Mouse (Mus musculus) heart, embryonic 15.5 days (tissue): ENCODE measurements around the gene Cytl1. TPM values are rescaled to one million over a fixed set of nuclear protein-coding genes. Genes with fewer than 3 reads are reported as not detected.
A peak's percentile ranks its signal among the peaks of the same experiment; 100 is the strongest.

Source experiments
- ATAC-seq: fragments of 200-750 bp; cut with Nextera tagmentation; replicated peaks from 2 replicates; pipeline ENCODE4 v1.8.0; 2017; ENCODE audit warnings: low read depth, moderate TSS enrichment; ENCODE audit not compliant: insufficient number of reproducible peaks, insufficient read depth, low FRiP score
- H3K27ac ChIP-seq: fragments of 300-500 bp; sonication (generic); 2 replicates; pipeline ENCODE4 v1.5.1; 2015; ENCODE audit warnings: mild to moderate bottlenecking, inconsistent platforms
- H3K27me3 ChIP-seq: fragments of 300-500 bp; sonication (generic); 2 replicates; pipeline ENCODE4 v1.6.1; 2015; ENCODE audit warnings: inconsistent platforms
- H3K36me3 ChIP-seq: fragments of 300-500 bp; sonication (generic); 2 replicates; pipeline ENCODE4 v1.6.1; 2015; ENCODE audit warnings: mild to moderate bottlenecking, inconsistent platforms
- H3K4me1 ChIP-seq: fragments of 300-500 bp; sonication (generic); replicated peaks from 2 replicates; pipeline ENCODE4 v1.6.1; 2015; ENCODE audit warnings: inconsistent platforms
- H3K4me2 ChIP-seq: fragments of 300-500 bp; sonication (generic); 2 replicates; pipeline ENCODE4 v1.6.1; 2015; ENCODE audit warnings: inconsistent platforms, mild to moderate bottlenecking, moderate library complexity
- H3K4me3 ChIP-seq: fragments of 300-500 bp; sonication (generic); 2 replicates; pipeline ENCODE4 v1.5.1; 2015; ENCODE audit warnings: mild to moderate bottlenecking, inconsistent platforms
- H3K9ac ChIP-seq: fragments of 300-500 bp; sonication (generic); 2 replicates; pipeline ENCODE4 v1.6.1; 2015; ENCODE audit warnings: mild to moderate bottlenecking, inconsistent platforms
- H3K9me3 ChIP-seq: fragments of 300-500 bp; sonication (generic); replicated peaks from 2 replicates; pipeline ENCODE4 v1.6.1; 2016; ENCODE audit warnings: inconsistent platforms
- WGBS: fragments of 180-500 bp; shearing (Covaris S2); methylation state at CpG from one replicate; pipeline ENCODE4 v1.1.7; 2015; ENCODE audit warnings: mixed read lengths; 5-methylcytosine and 5-hydroxymethylcytosine counted together
- polyA plus RNA-seq: library from polyadenylated mRNA; unstranded; fragments of >200 nt; fragmentation: Nextera tagmentation; extraction: Ambion mirVana; gene quantifications from 2 replicates; pipeline ENCODE4 v1.2.1, GENCODE M21; 2015

The Cytl1 gene
- polyA plus RNA-seq: 16.3 and 35.7 TPM in 2 replicates

GRCm38 (mm10) chr5:37735224-37735623, at the start of gene Cytl1:
Gene Cytl1 (plus strand): TSS chr5:37735519.
- Histone ChIP-seq H3K4me1 (no peaks in the 10 kb centered on the region), H3K4me2 (no peak within 1 kb of the TSS), H3K27ac (no peak within 1 kb of the TSS), H3K9me3 (no peaks in the 10 kb centered on the region), H3K9ac (no peak within 1 kb of the TSS), H3K4me3 (no peak within 1 kb of the TSS), H3K36me3 (no peaks in the 10 kb centered on the region), H3K27me3 (no peaks in the 10 kb centered on the region)
- 28% methylated on average over 5 of the region's 5 CpGs for WGBS
- peak; percentile 16; the same call in 1 of the 2 replicates for ATAC-seq

- ATAC-seq: no peak
- H3K9me3 ChIP-seq: no peaks in the 10 kb centered on the region
- no peak overlapping the region for H3K4me2 ChIP-seq
- H3K9ac ChIP-seq: no peak overlapping the region
- H3K36me3 ChIP-seq: no peaks in the 10 kb centered on the region
- H3K27me3 ChIP-seq: no peaks in the 10 kb centered on the region
- WGBS: 73% methylated on average over 3 of the region's 3 CpGs
- no peak overlapping the region for H3K27ac ChIP-seq
- H3K4me1 ChIP-seq: no peaks in the 10 kb centered on the region
- no peak overlapping the region for H3K4me3 ChIP-seq
Measured at GRCm38 (mm10) chr5:37692759-37693158, 42.6 kb upstream of the Cytl1 start.

GRCm38 (mm10) chr5:37695773-37696172, 39.5 kb upstream of the Cytl1 start:
- no peak for ATAC-seq

GRCm38 (mm10) chr5:37697286-37697685, 38.0 kb upstream of the Cytl1 start:
- H3K36me3 ChIP-seq: no peaks in the 10 kb centered on the region
- H3K4me3 ChIP-seq: no peak overlapping the region
- 78% methylated on average over 7 of the region's 7 CpGs for WGBS
- H3K9ac ChIP-seq: no peak overlapping the region
- no peaks in the 10 kb centered on the region for H3K27me3 ChIP-seq
- no peak overlapping the region for H3K4me2 ChIP-seq
- no peaks in the 10 kb centered on the region for H3K9me3 ChIP-seq
- H3K4me1 ChIP-seq: 0 out of 2 replicates have a peak, but pooled peaks cover 3% of the 10 kb centered on the region
- no peak overlapping the region for H3K27ac ChIP-seq
- no peak for ATAC-seq

More at GRCm38 (mm10) chr5:37695773-37696172, 39.5 kb upstream of the Cytl1 start:
- no peak overlapping the region for H3K4me2 ChIP-seq
- no peak overlapping the region for H3K9ac ChIP-seq
- no peaks in the 10 kb centered on the region for H3K9me3 ChIP-seq
- H3K27me3 ChIP-seq: no peaks in the 10 kb centered on the region
- no peak overlapping the region for H3K27ac ChIP-seq
- H3K4me3 ChIP-seq: no peak overlapping the region
- no peaks in the 10 kb centered on the region for H3K36me3 ChIP-seq
- WGBS: 56% methylated on average over 4 of the region's 4 CpGs
- 0 out of 2 replicates have a peak, but pooled peaks cover 3% of the 10 kb centered on the region for H3K4me1 ChIP-seq

GRCm38 (mm10) chr5:37699757-37700156, 35.6 kb upstream of the Cytl1 start:
- WGBS: 46% methylated on average over 12 of the region's 12 CpGs
- ATAC-seq: no peak; the same call in 1 of the 2 replicates
- Histone ChIP-seq H3K4me2 (no peak overlapping the region), H3K27ac (no peak overlapping the region), H3K36me3 (no peaks in the 10 kb centered on the region), H3K4me3 (no peak overlapping the region), H3K9me3 (no peaks in the 10 kb centered on the region), H3K4me1 (0 out of 2 replicates have a peak, but pooled peaks cover 3% of the 10 kb centered on the region), H3K27me3 (no peaks in the 10 kb centered on the region), H3K9ac (no peak overlapping the region)

GRCm38 (mm10) chr5:37704962-37705361, 30.4 kb upstream of the Cytl1 start:
- Histone ChIP-seq H3K9me3 (no peaks in the 10 kb centered on the region; the same call in 1 of the 2 replicates), H3K27me3 (no peaks in the 10 kb centered on the region), H3K4me2 (no peak overlapping the region), H3K36me3 (no peaks in the 10 kb centered on the region), H3K9ac (no peak overlapping the region), H3K4me1 (0 out of 2 replicates have a peak, but pooled peaks cover 3% of the 10 kb centered on the region), H3K4me3 (no peak overlapping the region), H3K27ac (no peak overlapping the region)
- ATAC-seq: no peak
- 63% methylated on average over 2 of the region's 2 CpGs for WGBS

GRCm38 (mm10) chr5:37708124-37708523, 27.2 kb upstream of the Cytl1 start:
- no peak overlapping the region for H3K4me3 ChIP-seq
- H3K9ac ChIP-seq: no peak overlapping the region
- ATAC-seq: no peak
- H3K36me3 ChIP-seq: no peaks in the 10 kb centered on the region
- WGBS: 70% methylated on average over 3 of the region's 3 CpGs
- no peaks in the 10 kb centered on the region for H3K4me1 ChIP-seq
- no peaks in the 10 kb centered on the region; the same call in 1 of the 2 replicates for H3K9me3 ChIP-seq
- no peaks in the 10 kb centered on the region for H3K27me3 ChIP-seq
- no peak overlapping the region for H3K4me2 ChIP-seq
- H3K27ac ChIP-seq: no peak overlapping the region

- 72% methylated on average over 5 of the region's 5 CpGs for WGBS
- no peak overlapping the region for H3K27ac ChIP-seq
- no peak overlapping the region for H3K9ac ChIP-seq
- no peaks in the 10 kb centered on the region for H3K27me3 ChIP-seq
- H3K4me1 ChIP-seq: 0 out of 2 replicates have a peak, but pooled peaks cover 5% of the 10 kb centered on the region
- H3K4me3 ChIP-seq: no peak overlapping the region
- H3K4me2 ChIP-seq: no peak overlapping the region
- H3K9me3 ChIP-seq: no peaks in the 10 kb centered on the region; the same call in 1 of the 2 replicates
- no peak for ATAC-seq
- no peaks in the 10 kb centered on the region for H3K36me3 ChIP-seq
Measured at GRCm38 (mm10) chr5:37709257-37709904, 25.9 kb upstream of the Cytl1 start.

GRCm38 (mm10) chr5:37716505-37717372, 18.6 kb upstream of the Cytl1 start, which contains the start of gene Stk32b:
Gene Stk32b (minus strand): TSS chr5:37717171.
- Histone ChIP-seq H3K9ac (peak within 1 kb of the TSS; percentile 47), H3K36me3 (no peaks in the 10 kb centered on the region), H3K4me2 (peak within 1 kb of the TSS; percentile 84), H3K27me3 (peaks cover 44% of the 10 kb centered on the region), H3K4me3 (peak within 1 kb of the TSS; percentile 48), H3K27ac (no peak within 1 kb of the TSS), H3K9me3 (no peaks in the 10 kb centered on the region), H3K4me1 (peaks cover 14% of the 10 kb centered on the region)
- ATAC-seq: peak; percentile 51; the same call in 1 of the 2 replicates
- WGBS: under 1% methylated on average over 40 of the region's 40 CpGs

- WGBS: 1% methylated on average over 14 of the region's 14 CpGs
- Histone ChIP-seq H3K27me3 (peaks cover 44% of the 10 kb centered on the region), H3K9me3 (no peaks in the 10 kb centered on the region), H3K4me3 (peak overlapping the region; percentile 48), H3K36me3 (no peaks in the 10 kb centered on the region), H3K4me2 (peak overlapping the region; percentile 84), H3K27ac (no peak overlapping the region), H3K4me1 (peaks cover 14% of the 10 kb centered on the region), H3K9ac (peak overlapping the region; percentile 47)
- ATAC-seq: no peak
Measured at GRCm38 (mm10) chr5:37717384-37717963, 17.8 kb upstream of the Cytl1 start.

GRCm38 (mm10) chr5:37720670-37721069, 14.6 kb upstream of the Cytl1 start:
- Histone ChIP-seq H3K4me2 (no peak overlapping the region), H3K4me3 (no peak overlapping the region), H3K4me1 (peaks cover 11% of the 10 kb centered on the region), H3K36me3 (no peaks in the 10 kb centered on the region), H3K9me3 (no peaks in the 10 kb centered on the region), H3K27ac (no peak overlapping the region), H3K27me3 (peaks cover 36% of the 10 kb centered on the region), H3K9ac (no peak overlapping the region)
- WGBS: 27% methylated on average over 6 of the region's 6 CpGs
- ATAC-seq: no peak
